Mouse (Mus musculus) myocyte (in vitro differentiated cells): Measurements from ENCODE around the gene Med15.

Source experiments
- MYOD1 ChIP-seq, 3 experiments: IDR thresholded peaks; one replicate each; pipeline ENCODE4 v1.6.1; 2011; ENCODE audit warnings: control low read depth in 2 of 3, low read depth in 2 of 3, mild to moderate bottlenecking in 2 of 3, moderate library complexity in 1 of 3; ENCODE audit not compliant: insufficient read length in 2 of 3, control insufficient read depth in 1 of 3
- POLR2A ChIP-seq: IDR thresholded peaks from one replicate; pipeline ENCODE4 v1.6.1; 2011; ENCODE audit warnings: low read depth, mild to moderate bottlenecking, control low read depth, moderate library complexity; ENCODE audit not compliant: insufficient read length
- POLR2AphosphoS2 ChIP-seq: IDR thresholded peaks from one replicate; pipeline ENCODE4 v1.6.1; 2011; ENCODE audit warnings: low read depth, control low read depth; ENCODE audit not compliant: insufficient read length
- SRF ChIP-seq: IDR thresholded peaks from one replicate; pipeline ENCODE4 v1.6.1; 2011; ENCODE audit warnings: low read depth; ENCODE audit not compliant: control insufficient read depth, insufficient read length
- USF1 ChIP-seq: IDR thresholded peaks from one replicate; pipeline ENCODE4 v1.6.1; 2011; ENCODE audit warnings: low read depth, mild to moderate bottlenecking, control low read depth, moderate library complexity

DNA sequence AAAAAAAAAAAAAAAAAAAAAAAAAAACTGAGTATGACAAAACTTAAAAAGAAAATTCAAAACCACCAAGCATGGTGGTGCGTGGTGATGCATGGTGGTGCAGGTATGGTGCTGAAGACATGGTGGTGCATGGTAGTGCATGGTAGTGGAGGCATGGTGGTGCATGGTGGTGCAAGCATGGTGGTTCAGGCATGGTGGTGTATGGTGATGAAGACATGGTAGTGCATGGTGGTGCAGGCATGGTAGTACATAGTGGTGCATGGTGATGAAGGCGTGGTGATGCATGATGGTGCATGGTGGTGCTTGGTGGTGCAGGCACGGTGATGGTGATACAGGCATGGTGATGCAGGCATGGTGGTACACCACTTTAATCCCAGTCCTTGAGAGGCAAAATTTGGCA lies 8.2 kb downstream of the Med15 start:
- TF ChIP-seq USF1 (no peak), POLR2A (no peak), SRF (no peak), MYOD1 (IDR thresholded peaks at IDR 0.05; ENCODE audit: control insufficient read depth in 1 of 3, insufficient read length in 2 of 3, low read depth in 2 of 3) (no peak), POLR2AphosphoS2 (no peak)
